Mouse (Mus musculus) kidney, postnatal 25 days (tissue): ENCODE measurements around the gene Gm17535.
"Not testable (repeated sequence)": the region's sequence is repeated elsewhere in the genome, so short reads cannot be mapped to it uniquely, and the experiment has no call there.

Experiments
- DNase-seq, 2 experiments: peaks; one replicate each; pipeline ENCODE4 v3.0.0; 2021; ENCODE audit warnings: mixed read lengths in 2 of 2

Gene Gm17535

GRCm38 (mm10) chr9:3024912-3025467, 9.4 kb upstream of the Gm17535 start, which contains the start of gene Gm10717:
Gene Gm10717 (plus strand): TSS chr9:3025417.
- not testable (repeated sequence) for DNase-seq

GRCm38 (mm10) chr9:3025653-3026052, 8.7 kb upstream of the Gm17535 start:
- peak; percentile 36 to 69 for DNase-seq

GRCm38 (mm10) chr9:3026136-3026535, 8.3 kb upstream of the Gm17535 start:
- DNase-seq, result not testable (repeated sequence)

GRCm38 (mm10) chr9:3026741-3027140, 7.7 kb upstream of the Gm17535 start:
- peak in 1 of 2 experiments; percentile 25 for DNase-seq

GRCm38 (mm10) chr9:3027200-3027599, 7.2 kb upstream of the Gm17535 start:
- not testable (repeated sequence) for DNase-seq

- DNase-seq, result peak; percentile 5 to 47
These were observed 5.0 kb upstream of the Gm17535 start for GRCm38 (mm10) chr9:3029276-3030000.

GRCm38 (mm10) chr9:3030677-3031318, 3.6 kb upstream of the Gm17535 start:
- DNase-seq, result not testable (repeated sequence)

GRCm38 (mm10) chr9:3036577-3036976, 2.2 kb downstream of the Gm17535 start, which contains the start of gene Gm10715:
Gene Gm10715 (plus strand): TSS chr9:3036877.
- DNase-seq, result not testable (repeated sequence)

GRCm38 (mm10) chr9:3038161-3038560, 3.8 kb downstream of the Gm17535 start:
- DNase-seq, result not testable (repeated sequence)
